Mouse (Mus musculus): ENCODE measurements around the gene March6. TPM values are rescaled to one million over a fixed set of nuclear protein-coding genes. Genes with fewer than 3 reads are reported as not detected.

Gene March6
- polyA plus RNA-seq (2014; fragmentation: Nextera tagmentation; extraction: Ambion mirVana), result 33.8 and 35.5 TPM in 2 replicates

DNA sequence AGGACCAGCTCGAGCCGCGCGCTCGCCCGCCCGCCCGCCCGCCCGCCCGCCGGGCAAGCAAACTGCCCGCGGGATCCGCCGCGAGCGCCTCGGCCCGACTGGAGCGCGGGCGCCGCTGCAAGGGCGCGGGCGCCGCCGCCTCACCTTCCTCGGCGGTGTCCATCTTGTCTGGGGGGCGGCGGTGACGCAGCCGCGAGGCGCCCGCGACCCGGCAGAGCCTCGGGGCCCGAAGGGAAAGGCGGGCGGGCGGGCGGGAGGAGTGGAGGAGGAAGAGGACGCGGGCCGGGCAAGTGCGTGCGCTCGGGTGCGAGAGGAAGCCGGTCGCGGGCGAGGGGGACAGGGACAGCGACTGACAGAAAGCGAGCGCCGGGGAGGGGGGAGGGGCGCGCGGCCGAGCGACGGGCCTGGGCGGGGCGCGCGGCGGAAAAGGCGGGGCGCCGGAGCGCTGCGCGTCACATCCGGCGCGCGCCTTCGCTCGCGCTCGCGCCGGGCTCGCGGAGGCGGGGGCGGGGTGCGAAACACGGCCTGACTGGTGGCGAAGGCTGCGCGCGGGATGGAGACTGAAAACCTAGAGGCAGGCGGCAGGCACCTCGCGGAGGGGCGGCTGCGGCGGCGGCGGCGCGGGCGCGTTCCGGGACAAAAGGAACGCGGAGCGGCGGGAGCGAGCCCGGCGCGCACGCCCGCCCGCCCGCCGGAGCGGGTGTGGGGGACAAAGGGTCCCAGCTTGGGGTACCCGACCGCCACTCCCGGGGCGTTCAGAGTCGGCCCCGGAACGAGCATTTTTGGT, at the start of gene March6:
Gene March6, minus strand, starts transcription at position 395 of the 787 bp plus-strand sequence.
- Histone ChIP-seq H3K9ac (ENCODE audit: low read depth, low read length) (peak within 1 kb of the TSS; percentile 88), H3K27ac (replicated peaks; ENCODE audit: low read depth, low read length) (peak within 1 kb of the TSS; percentile 98), H3K36me3 (ENCODE audit: control insufficient read depth, insufficient read depth, low read length) (peaks cover 4% of the 10 kb centered on the region; the same call in 1 of the 2 replicates), H3K27me3 (replicated peaks; ENCODE audit: control insufficient read depth, insufficient read depth, low read length) (no peaks in the 10 kb centered on the region), H3K4me2 (ENCODE audit: low read depth, low read length) (peak within 1 kb of the TSS; percentile 82), H3K4me3 (ENCODE audit: low read depth, low read length) (peak within 1 kb of the TSS; percentile 91), H3K9me3 (ENCODE audit: control insufficient read depth, low read length) (0 out of 2 replicates have a peak, but pooled peaks cover 4% of the 10 kb centered on the region), H3K4me1 (ENCODE audit: control insufficient read depth, insufficient read depth, low read length) (peaks cover 5% of the 10 kb centered on the region; the same call in 1 of the 2 replicates)
- WGBS, result 1% methylated on average over 52 of the region's 132 CpGs
- peak; percentile 93 for ATAC-seq (ENCODE audit: low read depth)
- peak; percentile 96 for DNase-seq (ENCODE audit: low spot score)

DNA sequence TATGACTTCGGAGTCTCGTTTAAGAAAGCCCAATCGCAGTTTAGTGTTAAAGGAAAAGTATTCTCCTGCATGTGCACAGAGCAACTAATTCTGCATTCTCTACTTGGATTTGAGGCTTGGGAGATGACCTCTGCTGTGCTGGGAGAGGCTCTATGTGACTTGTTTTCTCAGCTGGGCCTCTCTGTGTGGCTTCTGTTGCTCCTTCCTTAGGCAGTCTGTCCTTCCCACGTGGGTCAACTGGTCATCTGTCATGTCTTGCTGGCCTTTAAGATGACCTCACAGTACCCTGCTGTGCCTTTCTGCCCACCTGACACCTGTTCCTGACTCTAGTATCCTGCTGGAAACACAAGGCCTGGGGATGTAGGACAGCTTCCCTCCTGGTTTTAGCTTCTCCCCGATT, 45.2 kb upstream of the March6 start:
- H3K9ac ChIP-seq (ENCODE audit: low read depth, low read length), result no peak overlapping the region
- H3K27me3 ChIP-seq (replicated peaks; ENCODE audit: control insufficient read depth, insufficient read depth, low read length), result no peaks in the 10 kb centered on the region
- 68% methylated on average over 5 of the region's 5 CpGs for WGBS
- H3K27ac ChIP-seq (replicated peaks; ENCODE audit: low read depth, low read length), result no peak overlapping the region
- H3K9me3 ChIP-seq (ENCODE audit: control insufficient read depth, low read length), result no peaks in the 10 kb centered on the region
- no peak overlapping the region for H3K4me3 ChIP-seq (ENCODE audit: low read depth, low read length)
- H3K4me2 ChIP-seq (ENCODE audit: low read depth, low read length), result no peak overlapping the region
- 0 out of 2 replicates have a peak, but pooled peaks cover 9% of the 10 kb centered on the region for H3K4me1 ChIP-seq (ENCODE audit: control insufficient read depth, insufficient read depth, low read length)
- no peak for ATAC-seq (ENCODE audit: low read depth)
- DNase-seq (ENCODE audit: low spot score), result no peak
- no peaks in the 10 kb centered on the region for H3K36me3 ChIP-seq (ENCODE audit: control insufficient read depth, insufficient read depth, low read length)

DNA sequence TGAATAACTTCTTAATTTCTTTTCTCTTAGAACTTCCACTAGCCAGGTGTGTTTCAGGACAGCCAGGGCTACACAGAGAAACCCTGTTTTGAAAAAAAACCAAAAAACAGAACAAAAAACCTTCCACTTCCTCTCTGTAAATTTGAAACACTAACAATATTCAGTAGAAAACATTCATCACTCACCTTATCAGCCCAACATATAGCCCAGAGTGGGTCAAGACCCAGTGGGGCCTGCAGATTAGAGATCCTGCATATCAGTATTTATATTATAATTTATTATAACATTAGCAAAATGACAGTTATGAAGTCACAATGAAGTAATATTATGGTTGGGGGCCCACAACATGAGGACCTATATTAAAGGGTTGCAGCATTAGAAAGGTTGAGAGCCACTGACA, 42.8 kb upstream of the March6 start:
- H3K36me3 ChIP-seq (ENCODE audit: control insufficient read depth, insufficient read depth, low read length), result no peaks in the 10 kb centered on the region
- DNase-seq (ENCODE audit: low spot score) (no peak), ATAC-seq (ENCODE audit: low read depth) (no peak)
- no peak overlapping the region for H3K9ac ChIP-seq (ENCODE audit: low read depth, low read length)
- no peak overlapping the region for H3K4me2 ChIP-seq (ENCODE audit: low read depth, low read length)
- no peaks in the 10 kb centered on the region for H3K27me3 ChIP-seq (replicated peaks; ENCODE audit: control insufficient read depth, insufficient read depth, low read length)
- H3K4me3 ChIP-seq (ENCODE audit: low read depth, low read length), result no peak overlapping the region
- H3K4me1 ChIP-seq (ENCODE audit: control insufficient read depth, insufficient read depth, low read length), result peaks cover 23% of the 10 kb centered on the region
- no peak overlapping the region for H3K27ac ChIP-seq (replicated peaks; ENCODE audit: low read depth, low read length)
- no peaks in the 10 kb centered on the region for H3K9me3 ChIP-seq (ENCODE audit: control insufficient read depth, low read length)

DNA sequence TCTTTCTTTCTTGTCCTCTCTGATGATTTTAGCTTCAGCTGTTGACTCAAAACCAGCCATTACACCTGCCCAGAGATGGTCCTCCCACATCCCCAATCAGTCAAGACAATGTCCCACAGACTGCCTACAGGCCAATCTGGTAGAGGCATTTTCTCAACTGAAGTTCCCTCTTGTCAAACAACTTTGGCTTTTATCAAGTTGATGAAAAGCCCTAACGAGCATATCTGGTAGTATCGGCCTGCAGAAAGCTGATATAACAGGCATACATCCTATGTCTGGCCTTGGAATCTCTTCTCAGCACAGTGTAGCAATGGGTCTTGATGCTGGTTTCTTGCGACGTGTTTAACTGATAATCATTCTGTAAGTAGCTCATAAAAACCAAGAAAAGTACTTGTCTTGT, 42.4 kb upstream of the March6 start:
- no peak overlapping the region for H3K4me2 ChIP-seq (ENCODE audit: low read depth, low read length)
- no peaks in the 10 kb centered on the region for H3K9me3 ChIP-seq (ENCODE audit: control insufficient read depth, low read length)
- DNase-seq (ENCODE audit: low spot score) (no peak), ATAC-seq (ENCODE audit: low read depth) (no peak)
- 84% methylated on average over 4 of the region's 4 CpGs for WGBS
- no peak overlapping the region for H3K27ac ChIP-seq (replicated peaks; ENCODE audit: low read depth, low read length)
- H3K4me1 ChIP-seq (ENCODE audit: control insufficient read depth, insufficient read depth, low read length), result peaks cover 27% of the 10 kb centered on the region
- no peak overlapping the region for H3K4me3 ChIP-seq (ENCODE audit: low read depth, low read length)
- H3K27me3 ChIP-seq (replicated peaks; ENCODE audit: control insufficient read depth, insufficient read depth, low read length), result no peaks in the 10 kb centered on the region
- H3K36me3 ChIP-seq (ENCODE audit: control insufficient read depth, insufficient read depth, low read length), result no peaks in the 10 kb centered on the region
- H3K9ac ChIP-seq (ENCODE audit: low read depth, low read length), result no peak overlapping the region

DNA sequence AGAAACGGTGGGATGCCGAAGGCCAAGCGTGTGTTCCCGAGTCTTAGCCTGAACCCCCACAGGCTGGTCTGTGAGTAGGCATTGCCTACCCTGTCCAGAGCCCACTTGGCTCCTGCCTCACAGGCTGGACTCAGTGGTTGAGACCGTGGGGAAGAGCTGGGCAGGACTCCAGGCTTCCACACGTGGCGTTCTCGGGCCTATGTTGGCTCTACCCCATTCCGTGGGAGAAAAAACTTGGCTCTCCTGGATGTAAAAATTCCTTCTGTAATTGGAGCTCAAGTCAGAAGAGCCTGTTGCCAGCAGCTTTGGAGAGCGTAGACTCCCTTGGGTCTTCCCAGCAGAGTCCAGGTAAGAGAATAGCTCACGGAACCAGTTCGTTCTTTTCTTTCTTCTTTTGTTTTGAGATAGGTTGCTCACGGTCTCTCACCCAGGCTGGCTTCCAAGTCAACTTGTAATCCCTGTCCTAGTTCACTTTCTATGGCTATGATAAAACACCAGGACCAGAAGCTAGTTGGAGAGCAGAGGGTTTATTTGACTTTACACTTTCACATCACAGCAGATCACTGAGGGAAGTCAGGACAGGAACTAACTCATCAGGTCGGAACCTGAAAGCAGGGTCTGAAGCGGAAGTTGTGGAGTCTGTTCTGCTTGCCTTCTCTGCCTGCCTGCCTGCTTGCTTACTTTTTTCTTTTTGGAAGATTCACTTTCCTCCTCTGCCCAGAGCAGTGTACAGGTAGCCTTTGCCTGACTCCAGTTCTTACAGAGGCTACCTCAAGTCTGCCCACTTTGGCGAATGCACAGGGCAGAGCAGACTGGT, 41.3 kb upstream of the March6 start:
- Histone ChIP-seq H3K9me3 (ENCODE audit: control insufficient read depth, low read length) (no peaks in the 10 kb centered on the region), H3K36me3 (ENCODE audit: control insufficient read depth, insufficient read depth, low read length) (no peaks in the 10 kb centered on the region), H3K4me3 (ENCODE audit: low read depth, low read length) (no peak overlapping the region), H3K4me1 (ENCODE audit: control insufficient read depth, insufficient read depth, low read length) (peaks cover 29% of the 10 kb centered on the region), H3K4me2 (ENCODE audit: low read depth, low read length) (0 out of 2 replicates have a peak overlapping the region, but pooled peaks have one; percentile 8), H3K9ac (ENCODE audit: low read depth, low read length) (no peak overlapping the region), H3K27me3 (replicated peaks; ENCODE audit: control insufficient read depth, insufficient read depth, low read length) (no peaks in the 10 kb centered on the region), H3K27ac (replicated peaks; ENCODE audit: low read depth, low read length) (peak overlapping the region; percentile 59)
- 61% methylated on average over 16 of the region's 16 CpGs for WGBS
- DNase-seq (ENCODE audit: low spot score) (peak; percentile 88), ATAC-seq (ENCODE audit: low read depth) (peak; percentile 76)

DNA sequence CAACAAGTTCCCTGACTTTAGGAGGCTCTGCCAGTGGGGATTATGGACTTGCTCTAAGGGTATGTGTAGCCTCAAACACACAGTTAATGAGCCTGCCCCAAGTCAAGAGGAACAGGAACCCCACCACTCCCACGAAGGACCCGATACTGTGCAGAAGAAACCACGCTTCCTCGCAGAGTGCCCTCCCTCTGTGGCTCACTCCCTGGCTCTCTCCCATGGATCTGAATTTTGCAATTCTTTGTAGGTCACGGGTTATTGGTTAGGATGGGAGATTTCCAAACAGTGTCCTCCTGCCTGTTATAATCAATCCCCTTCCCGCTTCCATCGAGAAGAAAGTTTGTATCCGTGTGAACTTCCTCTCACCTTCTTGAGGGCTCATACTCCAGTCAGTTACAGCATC, 40.1 kb upstream of the March6 start:
- Histone ChIP-seq H3K36me3 (ENCODE audit: control insufficient read depth, insufficient read depth, low read length) (no peaks in the 10 kb centered on the region), H3K4me2 (ENCODE audit: low read depth, low read length) (no peak overlapping the region), H3K27ac (replicated peaks; ENCODE audit: low read depth, low read length) (no peak overlapping the region), H3K4me1 (ENCODE audit: control insufficient read depth, insufficient read depth, low read length) (peaks cover 29% of the 10 kb centered on the region), H3K27me3 (replicated peaks; ENCODE audit: control insufficient read depth, insufficient read depth, low read length) (no peaks in the 10 kb centered on the region), H3K9ac (ENCODE audit: low read depth, low read length) (no peak overlapping the region), H3K4me3 (ENCODE audit: low read depth, low read length) (no peak overlapping the region), H3K9me3 (ENCODE audit: control insufficient read depth, low read length) (no peaks in the 10 kb centered on the region)
- 96% methylated on average over 8 of the region's 8 CpGs for WGBS
- DNase-seq (ENCODE audit: low spot score) (no peak), ATAC-seq (ENCODE audit: low read depth) (no peak)

DNA sequence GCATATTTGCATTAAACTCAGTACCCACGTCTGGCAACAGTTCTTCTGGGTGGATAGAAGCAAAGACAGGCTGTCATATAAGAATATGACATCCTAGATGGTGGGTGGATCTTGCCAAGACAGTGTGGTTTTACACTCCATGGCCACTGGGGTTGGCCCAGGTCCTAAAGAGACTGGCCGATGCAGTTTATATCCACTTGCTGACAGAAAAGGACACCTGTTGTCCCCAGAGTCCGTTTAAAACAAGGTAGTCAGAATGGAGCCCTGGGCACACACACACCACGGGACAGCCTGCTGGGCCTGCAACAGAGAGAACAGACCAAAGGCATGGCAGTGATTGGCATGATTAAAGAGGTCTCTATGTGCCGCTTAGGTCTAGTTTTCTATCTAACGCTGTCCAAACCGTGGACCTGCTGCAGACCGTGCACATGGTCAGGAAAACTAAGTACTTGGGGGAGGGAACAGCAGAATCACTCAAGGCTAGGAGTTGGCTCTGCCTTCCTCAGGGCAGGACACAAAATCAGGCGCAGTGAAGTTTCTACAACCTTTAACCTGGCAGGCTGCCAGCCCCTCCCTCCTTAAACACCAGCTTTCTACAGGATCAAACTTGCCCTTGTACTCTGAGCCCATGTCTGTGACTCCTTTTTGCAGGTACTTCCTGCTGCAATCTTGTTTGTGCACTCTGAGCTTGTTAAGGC, 38.6 kb upstream of the March6 start:
- peak; percentile 70 for DNase-seq (ENCODE audit: low spot score)
- 52% methylated on average over 9 of the region's 9 CpGs for WGBS
- Histone ChIP-seq H3K4me2 (ENCODE audit: low read depth, low read length) (no peak overlapping the region), H3K9ac (ENCODE audit: low read depth, low read length) (no peak overlapping the region), H3K27me3 (replicated peaks; ENCODE audit: control insufficient read depth, insufficient read depth, low read length) (no peaks in the 10 kb centered on the region), H3K36me3 (ENCODE audit: control insufficient read depth, insufficient read depth, low read length) (no peaks in the 10 kb centered on the region), H3K4me3 (ENCODE audit: low read depth, low read length) (no peak overlapping the region), H3K9me3 (ENCODE audit: control insufficient read depth, low read length) (no peaks in the 10 kb centered on the region), H3K4me1 (ENCODE audit: control insufficient read depth, insufficient read depth, low read length) (peaks cover 29% of the 10 kb centered on the region), H3K27ac (replicated peaks; ENCODE audit: low read depth, low read length) (no peak overlapping the region)
- ATAC-seq (ENCODE audit: low read depth), result peak; percentile 23

DNA sequence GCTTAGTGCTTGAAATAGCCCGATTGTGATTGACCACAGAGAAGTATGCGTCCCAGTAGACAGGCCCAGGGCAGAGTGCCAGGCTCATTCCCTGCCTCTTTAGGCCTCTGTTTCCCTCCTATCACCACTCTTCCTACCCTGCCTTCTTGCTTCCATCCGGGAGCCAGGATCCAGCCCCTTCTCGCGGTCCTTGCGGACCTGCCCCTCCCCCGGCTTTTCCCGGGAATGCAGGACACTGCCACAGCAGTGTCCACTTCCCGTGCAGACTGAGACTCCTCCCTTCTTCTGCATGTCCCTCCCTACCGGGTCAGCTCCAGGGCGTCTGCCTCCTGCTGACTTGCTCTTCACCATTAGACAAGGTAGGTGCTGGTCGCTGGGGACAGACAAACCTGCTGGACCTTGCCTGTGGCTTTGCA, 37.7 kb upstream of the March6 start:
- Histone ChIP-seq H3K4me2 (ENCODE audit: low read depth, low read length) (peak overlapping the region; percentile 32), H3K36me3 (ENCODE audit: control insufficient read depth, insufficient read depth, low read length) (no peaks in the 10 kb centered on the region), H3K9me3 (ENCODE audit: control insufficient read depth, low read length) (no peaks in the 10 kb centered on the region), H3K4me1 (ENCODE audit: control insufficient read depth, insufficient read depth, low read length) (peaks cover 29% of the 10 kb centered on the region), H3K4me3 (ENCODE audit: low read depth, low read length) (no peak overlapping the region), H3K27me3 (replicated peaks; ENCODE audit: control insufficient read depth, insufficient read depth, low read length) (no peaks in the 10 kb centered on the region), H3K27ac (replicated peaks; ENCODE audit: low read depth, low read length) (peak overlapping the region; percentile 59), H3K9ac (ENCODE audit: low read depth, low read length) (no peak overlapping the region)
- peak; percentile 69 for DNase-seq (ENCODE audit: low spot score)
- 20% methylated on average over 12 of the region's 12 CpGs for WGBS
- ATAC-seq (ENCODE audit: low read depth), result peak; percentile 50
